Mouse (Mus musculus): ENCODE measurements around the gene Cul5.

Gene Cul5

GRCm38 (mm10) chr9:53607192-53607591 lies 62.6 kb downstream of the Cul5 start:
- DNase-seq (ENCODE audit: low read depth), result no peak

- peak; percentile 24 for DNase-seq (ENCODE audit: low read depth)
These were observed 64.9 kb downstream of the Cul5 start for GRCm38 (mm10) chr9:53604954-53605353.

- DNase-seq (ENCODE audit: low read depth), result no peak
These were observed 66.0 kb downstream of the Cul5 start for GRCm38 (mm10) chr9:53603849-53604248.

- DNase-seq (ENCODE audit: low read depth), result peak; percentile 98
These were observed 66.4 kb downstream of the Cul5 start for GRCm38 (mm10) chr9:53603384-53603783.

- no peak for DNase-seq (ENCODE audit: low read depth)
These were observed 68.3 kb downstream of the Cul5 start for GRCm38 (mm10) chr9:53601541-53601940.

GRCm38 (mm10) chr9:53598631-53599030 lies 71.2 kb downstream of the Cul5 start:
- no peak for DNase-seq (ENCODE audit: low read depth)

GRCm38 (mm10) chr9:53596971-53597600 lies 72.7 kb downstream of the Cul5 start:
- DNase-seq (ENCODE audit: low read depth), result no peak

GRCm38 (mm10) chr9:53594764-53595163 lies 75.0 kb downstream of the Cul5 start:
- peak; percentile 84 for DNase-seq (ENCODE audit: low read depth)

- no peak for DNase-seq (ENCODE audit: low read depth)
These were observed 87.9 kb downstream of the Cul5 start for GRCm38 (mm10) chr9:53581870-53582269.

- DNase-seq (ENCODE audit: low read depth), result no peak
These were observed 94.1 kb downstream of the Cul5 start for GRCm38 (mm10) chr9:53575721-53576120.

- DNase-seq (ENCODE audit: low read depth), result no peak
These were observed 97.1 kb downstream of the Cul5 start for GRCm38 (mm10) chr9:53572516-53573307.

- DNase-seq (ENCODE audit: low read depth), result no peak
These were observed 99.2 kb downstream of the Cul5 start for GRCm38 (mm10) chr9:53570662-53571061.
